Mouse (Mus musculus) lung, adult 18-20 months (tissue): ENCODE data around the gene Shisa5.

ENCODE experiments used
- DNase-seq, 2 experiments: peaks; one replicate each; pipeline ENCODE4 v3.0.0; 2022; ENCODE audit warnings: mixed read lengths in 2 of 2

Gene Shisa5

DNA sequence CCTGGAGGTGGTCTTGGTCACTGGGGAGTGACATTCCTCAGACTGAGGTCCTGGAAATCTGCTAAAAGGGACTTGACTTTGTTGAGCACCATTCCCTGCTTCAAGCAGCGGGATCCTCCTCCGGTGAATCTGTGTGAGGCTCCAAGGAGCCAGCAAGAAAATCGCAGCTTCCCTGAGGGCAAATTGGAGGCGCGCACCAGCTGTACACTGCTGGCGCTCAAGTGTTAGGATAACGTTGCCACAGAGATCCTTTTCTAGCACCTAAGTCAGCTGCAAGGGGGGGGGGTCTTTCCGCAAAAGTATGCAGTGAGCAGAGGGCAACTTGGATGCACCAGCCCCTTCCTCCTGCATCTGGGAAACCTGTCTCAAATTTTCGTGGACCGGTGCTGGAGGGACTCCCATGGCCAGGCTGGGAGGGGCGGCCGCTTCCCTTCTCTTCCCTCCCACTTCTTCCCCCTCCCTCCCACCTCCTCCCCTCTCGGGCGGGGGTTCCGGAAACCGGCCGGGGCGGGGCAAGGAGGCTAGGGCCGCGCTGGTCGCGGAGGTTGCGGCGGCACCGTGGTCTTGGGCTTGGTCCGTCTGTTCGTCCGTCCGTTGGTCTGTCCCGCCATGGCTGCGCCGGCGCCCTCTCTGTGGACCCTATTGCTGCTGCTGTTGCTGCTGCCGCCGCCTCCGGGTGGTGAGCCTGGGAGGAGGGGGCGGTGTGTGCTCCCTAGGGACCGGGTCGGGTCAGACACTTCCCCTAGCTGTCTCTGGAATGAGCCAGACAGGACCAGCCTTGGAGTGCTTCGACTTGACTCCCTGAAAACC is at the start of gene Shisa5:
Shisa5 (plus strand) TSS at position 480 of the 810 bp plus-strand sequence.
- DNase-seq, result peak; percentile 87 to 91

DNA sequence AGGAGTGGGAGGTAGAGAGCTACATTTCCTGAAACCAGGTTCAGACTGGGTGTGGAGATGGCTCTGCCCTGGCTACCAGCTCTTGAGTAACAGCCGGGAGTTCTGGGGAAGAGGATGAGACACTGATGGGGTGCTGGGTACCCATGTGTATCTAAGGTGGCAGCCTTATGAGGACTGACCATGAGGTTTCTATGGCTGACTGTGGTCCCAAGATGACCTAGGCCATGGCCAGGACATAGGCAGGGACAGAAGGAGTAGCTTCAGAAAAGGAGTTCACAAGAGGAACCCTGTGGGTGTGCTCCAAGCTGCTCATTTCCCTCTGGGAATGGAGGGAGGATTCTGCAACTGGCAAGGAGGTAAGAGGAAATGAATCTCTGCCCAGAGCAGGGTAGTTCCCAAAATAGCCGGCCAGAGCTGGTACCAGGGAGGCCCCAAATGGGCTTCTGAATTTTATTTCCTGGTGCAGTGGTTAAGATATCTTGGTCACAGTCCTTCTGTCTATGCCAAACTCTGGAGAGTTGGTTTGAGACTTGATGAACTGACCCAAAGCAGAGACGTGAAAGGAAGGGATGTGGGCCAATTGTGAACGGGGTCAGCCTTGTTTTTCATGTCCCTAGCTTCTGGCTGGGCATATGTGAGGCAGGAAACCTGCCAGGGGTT is 48.4 kb upstream of the Shisa5 start:
- DNase-seq, result peak in 1 of 2 experiments; percentile 19

DNA sequence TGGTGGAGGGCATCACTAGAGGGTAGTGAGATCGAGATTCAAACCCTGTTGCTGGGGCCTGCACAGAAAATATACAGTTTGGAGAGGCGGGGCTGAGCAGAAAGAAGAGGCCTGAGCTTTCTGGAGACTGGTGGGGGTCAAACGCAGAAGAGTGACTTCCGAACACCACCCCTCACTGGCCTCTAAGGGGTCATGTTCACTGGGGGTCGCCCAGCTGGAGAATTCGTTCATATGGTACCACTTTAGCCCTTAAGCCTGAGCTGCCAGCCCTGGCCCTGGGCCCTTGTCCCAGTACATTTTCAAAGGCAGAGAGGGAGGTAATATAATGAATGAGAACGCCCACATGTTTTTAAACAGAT is 47.9 kb upstream of the Shisa5 start:
- DNase-seq, result no peak

DNA sequence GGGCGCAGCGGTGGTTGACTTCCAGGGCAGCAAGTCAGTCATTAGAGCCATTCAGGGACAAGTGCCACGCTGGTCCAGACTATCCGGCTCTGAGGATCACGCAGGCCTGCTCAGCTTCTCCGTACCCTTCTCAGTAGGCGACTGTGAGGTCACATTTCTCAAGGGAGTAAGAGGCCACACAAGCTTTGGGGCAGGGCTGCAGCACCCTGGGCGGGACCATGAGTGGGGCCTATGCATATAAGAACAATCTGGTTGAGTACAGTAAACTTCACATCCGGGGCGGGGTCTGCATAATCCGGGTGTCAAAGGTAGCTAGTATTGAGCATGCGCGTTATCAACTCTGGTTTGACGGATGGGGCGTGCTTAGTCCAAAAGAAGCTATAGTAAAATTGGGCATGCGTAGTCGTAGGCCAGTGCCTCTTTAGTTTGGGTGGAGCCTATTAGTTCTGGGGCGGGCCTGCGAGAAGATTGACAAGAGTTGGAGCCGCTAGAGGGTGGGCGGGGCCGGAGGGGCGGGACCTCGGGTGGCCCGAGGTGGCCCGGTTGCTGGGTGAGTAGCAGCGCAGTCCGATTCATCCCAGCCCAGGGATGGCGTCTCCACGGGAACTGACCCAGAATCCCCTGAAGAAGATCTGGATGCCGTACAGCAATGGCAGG is 46.8 kb upstream of the Shisa5 start, which contains the start of gene Pfkfb4:
Pfkfb4 (plus strand) TSS at position 351 of the 657 bp plus-strand sequence.
- peak; percentile 99 to 100 for DNase-seq

DNA sequence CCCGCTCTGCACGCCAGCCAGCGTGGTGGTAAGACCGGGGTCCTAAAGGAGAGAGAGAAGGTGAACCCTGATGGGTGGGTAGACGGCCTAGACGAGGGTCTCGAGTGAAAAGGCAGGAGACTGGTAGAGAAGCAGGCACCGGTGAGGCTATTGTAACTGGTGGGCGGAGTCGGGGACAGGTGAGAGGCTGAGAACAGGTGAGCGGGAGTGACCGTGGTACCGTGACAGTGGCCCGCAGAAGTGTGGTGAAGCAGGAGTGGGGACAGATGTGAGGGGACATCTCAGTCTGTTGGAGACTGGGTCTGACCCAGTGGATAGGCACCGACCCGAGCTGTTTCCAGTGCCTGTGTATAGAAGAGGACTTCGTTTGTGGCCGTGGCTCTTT is 46.3 kb upstream of the Shisa5 start:
- DNase-seq, result peak in 1 of 2 experiments; percentile 57

DNA sequence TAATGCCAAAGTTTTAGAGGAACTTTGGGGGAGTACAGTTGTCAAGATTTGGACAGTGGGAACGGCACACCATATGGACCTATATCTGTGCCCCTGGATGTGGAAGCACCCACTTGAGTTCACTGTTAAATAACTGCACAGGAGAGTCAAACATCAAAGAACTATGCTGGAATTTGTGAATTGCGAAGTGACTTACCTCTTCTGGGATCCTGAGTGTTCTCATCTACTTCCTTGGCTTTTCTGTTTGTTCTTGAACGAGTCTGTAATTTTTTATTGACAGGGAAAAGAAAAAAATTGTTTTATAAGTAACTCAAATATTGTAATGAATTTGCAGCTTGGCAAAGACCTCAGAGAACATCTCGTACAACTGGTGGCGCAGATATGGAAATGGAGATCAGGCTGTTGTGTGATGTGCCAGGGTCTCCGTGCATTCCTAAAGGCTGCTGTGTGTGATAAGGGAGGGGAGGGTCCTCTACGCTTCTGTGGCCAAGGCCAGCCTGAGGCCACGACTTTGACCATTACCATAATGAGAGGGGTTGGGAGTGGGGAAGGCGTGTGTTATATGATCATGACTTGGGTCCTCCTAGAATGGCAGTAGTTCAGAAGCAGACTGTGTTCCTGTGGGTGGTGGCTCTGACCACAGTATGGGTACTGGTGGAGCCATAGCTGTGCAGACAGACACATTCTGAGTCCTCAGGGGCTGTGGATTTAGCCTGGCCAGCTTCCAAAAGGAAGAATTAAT is 45.6 kb upstream of the Shisa5 start:
- peak in 1 of 2 experiments; percentile 24 for DNase-seq

DNA sequence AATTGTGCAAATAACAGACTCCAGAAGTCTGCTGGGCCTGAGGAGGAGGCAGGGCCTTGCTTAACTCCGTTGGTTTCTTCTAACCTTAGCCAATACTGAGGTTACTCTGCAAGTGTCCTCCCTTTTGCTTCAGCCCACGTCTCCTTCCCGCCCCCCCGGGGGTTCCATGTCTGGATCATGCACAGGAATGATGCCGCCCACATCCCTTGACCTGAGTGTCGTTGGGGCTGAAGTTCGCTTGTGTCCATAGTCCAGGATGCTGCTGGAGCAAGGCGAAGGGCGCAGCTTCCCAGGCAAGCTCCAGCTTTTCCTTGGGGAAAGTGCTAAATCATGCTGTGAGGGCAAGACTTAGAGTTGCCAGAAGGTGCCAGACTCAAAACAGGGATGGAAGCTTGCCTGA is 42.0 kb upstream of the Shisa5 start:
- DNase-seq, result no peak

DNA sequence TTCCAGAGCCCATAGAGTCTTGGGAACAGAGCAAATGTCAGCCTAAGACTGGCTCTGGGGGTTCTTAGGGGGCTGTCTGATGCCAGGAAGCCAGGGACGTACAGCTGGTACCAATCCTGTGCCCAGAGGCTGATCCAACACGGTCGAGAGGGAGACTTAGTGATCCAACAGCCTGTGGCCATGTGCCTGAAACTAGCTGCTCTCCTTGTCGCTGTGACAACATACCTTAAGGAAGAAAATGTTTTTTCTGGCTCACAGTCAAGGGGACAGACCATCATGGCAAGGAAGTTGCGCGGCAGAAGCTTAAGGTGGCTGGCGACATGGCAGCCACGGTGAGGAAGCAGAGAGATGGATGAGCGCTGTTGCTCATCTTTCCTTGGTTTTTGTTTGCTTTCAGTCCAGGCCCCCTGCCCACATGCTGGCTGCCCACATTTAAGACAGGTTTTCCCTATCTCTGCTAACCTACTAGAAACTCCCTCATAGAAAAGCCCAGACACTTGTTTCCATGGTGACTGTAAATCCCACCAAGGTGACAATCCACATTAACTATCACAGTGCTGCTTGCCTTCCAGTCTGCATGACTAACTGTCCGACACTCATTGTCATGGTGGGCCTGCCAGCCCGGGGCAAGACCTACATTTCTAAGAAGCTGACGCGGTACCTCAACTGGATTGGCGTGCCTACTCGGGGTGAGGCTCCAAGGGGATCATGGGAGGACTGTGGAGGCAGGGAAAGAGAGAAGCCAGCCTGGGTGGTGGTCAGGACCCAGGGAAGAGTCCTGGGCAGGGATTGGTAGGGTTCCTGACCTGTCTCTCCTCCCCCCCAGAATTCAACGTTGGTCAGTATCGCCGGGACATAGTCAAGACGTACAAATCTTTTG is 39.8 kb upstream of the Shisa5 start:
- DNase-seq, result peak; percentile 25 to 53

DNA sequence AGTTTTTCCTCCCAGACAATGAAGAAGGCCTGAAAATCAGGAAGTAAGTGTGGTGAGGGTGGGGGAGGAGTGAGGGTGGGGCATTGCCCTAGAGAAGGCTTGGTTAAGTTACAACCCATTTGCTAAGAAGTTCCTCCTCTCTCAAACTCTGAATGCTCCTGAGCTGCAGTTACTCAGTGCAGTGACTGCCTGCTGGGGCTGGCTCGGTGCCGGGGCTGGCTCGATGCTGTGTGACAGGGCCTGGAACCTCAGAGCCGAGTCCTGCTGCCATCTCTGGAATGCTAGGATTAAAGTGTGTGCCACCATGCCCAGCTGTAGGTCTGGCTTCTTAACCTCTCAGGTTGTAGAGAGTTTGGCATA is 39.2 kb upstream of the Shisa5 start:
- no peak for DNase-seq

DNA sequence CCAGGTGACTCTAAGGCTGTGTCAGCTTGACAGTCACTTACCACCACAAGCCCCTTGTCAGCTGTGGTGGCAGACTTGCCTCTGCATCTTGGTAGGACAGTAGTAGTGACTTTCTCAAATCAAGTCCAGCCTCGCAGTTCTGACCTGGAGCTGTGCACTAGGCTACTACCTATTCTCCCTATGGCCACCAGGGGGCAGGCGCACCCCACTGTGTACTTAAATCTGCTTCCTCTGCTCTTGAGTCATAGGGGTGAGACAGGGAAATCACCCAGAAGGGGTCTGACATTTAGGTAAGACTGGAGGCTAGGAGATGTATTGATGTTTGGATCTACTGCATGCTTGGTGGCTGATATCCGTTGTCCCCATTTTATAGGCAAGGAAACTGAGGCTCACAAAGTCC is 37.6 kb upstream of the Shisa5 start:
- peak; percentile 59 to 63 for DNase-seq

DNA sequence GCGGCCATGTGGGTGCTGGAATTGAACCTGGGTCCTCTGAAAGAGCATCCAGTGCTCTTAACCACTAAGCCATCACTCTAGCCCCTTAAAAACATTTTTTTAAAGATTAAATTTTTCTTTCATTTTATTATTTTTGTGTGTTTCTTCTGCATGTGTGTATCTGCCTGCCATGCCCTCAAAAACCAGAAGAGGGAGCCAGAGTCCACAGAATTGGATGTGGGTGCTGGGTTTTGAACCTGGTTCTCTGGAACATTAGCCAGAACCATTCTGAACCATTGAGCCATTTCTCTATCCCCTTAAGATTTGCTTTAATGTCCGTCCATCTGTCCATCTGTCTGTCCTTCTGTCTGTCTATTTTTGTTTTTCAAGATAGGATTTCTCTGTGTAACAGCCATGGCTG is 35.2 kb upstream of the Shisa5 start:
- peak in 1 of 2 experiments; percentile 38 for DNase-seq

DNA sequence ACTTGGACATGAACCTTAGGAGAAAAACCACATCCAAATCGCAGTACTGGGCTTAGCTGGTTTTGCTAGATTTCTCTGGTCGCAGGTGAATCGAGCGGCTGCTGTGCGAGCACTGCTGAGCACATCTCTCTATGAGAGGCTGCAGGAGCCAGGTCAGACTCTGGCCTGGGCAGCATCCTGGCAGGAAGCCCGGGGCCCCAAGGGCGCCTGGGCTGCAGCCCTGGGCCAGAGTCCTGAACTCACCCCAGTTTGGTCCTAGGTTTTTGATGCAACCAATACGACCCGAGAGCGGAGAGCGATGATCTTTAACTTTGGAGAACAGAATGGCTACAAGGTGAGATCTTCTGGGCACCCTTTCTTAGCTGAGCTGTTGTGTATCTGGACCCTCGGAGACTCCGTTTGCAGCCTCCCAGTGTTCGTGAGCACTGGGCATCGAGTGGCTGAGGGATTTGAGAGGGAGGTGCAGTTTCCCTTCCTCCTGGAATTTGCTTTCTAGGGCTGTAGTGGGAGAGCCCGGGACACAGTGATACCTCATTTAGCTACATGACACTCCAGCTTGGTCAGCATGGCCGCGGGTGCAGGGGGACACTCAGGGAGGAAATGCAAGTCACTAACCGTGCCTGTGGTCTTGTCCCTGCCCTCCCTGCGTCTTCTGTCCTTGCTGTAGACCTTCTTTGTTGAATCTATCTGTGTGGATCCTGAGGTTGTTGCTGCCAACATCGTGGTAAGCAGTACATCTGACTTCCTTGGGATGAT is 31.2 kb upstream of the Shisa5 start:
- no peak for DNase-seq

DNA sequence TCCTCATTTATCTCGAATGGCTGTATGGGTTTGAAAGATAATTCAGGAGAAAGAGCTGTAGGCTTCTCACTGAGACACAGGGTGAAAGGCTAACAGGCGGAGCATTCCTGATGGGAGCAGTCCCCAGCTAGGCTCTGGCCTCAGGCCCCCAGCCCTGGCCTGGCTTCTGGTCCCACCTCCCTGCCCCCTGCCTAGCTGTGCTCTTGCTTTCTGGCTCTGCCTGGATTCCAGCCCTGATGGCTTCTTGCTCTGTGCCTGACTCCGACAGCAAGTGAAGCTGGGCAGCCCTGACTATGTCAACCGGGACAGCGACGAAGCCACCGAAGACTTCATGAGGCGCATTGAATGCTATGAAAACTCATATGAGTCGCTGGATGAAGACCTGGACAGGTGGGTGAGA is 30.3 kb upstream of the Shisa5 start:
- no peak for DNase-seq

DNA sequence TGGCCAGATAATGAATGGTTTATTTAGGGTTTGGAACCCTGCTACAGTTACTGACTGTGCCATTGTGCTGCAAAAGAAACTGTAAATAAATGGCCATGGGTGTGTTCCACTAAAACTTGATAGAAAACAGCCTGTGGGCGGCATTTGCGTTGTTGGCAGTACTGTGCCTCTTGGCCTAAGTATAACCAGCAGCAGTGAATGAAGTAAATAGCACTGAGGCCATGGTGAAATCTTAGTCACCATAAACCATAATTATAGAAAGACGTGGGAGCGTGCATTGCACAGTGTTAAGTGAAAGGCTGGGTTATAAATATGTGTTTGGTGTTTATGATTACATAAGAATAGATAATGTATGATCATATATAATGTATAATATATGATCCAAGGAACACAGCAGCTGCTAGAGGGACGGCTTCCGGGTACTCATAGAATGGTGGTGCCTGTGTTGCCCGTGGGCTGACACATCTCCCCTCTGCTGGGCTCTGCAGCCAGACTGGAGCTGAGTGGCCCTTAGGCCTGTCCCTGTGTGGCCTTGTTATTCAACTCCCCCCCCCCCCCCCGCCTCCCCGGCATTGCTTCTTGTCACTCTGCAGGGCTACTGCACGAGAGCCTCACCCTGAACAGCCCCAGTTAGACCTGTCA is 29.2 kb upstream of the Shisa5 start:
- no peak for DNase-seq

DNA sequence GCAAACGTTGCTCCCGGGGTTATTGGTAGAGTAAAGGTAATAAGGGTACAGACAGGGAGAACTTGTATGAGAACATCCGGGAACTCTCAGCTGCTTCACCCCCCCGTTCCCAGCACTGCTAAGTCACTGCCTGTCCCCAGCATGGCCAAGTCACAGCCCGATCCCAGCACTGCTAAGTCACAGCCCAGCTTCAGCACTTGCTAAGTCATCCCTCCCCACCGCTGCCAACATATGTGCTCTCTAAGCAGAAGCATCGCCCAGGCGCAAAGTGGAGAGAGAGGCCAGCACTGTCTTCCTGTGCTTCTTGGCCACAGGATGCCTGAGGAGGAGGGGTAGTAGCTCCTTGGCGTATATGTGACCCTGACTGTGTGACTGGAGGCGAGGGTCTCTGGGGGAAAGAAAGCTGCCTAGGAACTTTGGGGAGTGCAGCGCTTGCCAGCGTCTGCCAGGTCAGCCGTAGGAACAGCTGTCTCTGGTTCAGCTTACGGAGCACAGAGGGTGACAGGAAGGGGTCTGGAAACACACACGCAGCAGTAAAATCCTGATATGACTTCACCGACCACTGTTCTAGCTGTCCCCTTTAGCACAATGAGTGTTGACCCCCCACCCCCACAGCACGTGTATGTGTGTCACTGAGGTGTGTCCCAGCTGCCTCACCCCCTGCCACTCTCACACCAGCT is 28.6 kb upstream of the Shisa5 start:
- DNase-seq, result no peak

DNA sequence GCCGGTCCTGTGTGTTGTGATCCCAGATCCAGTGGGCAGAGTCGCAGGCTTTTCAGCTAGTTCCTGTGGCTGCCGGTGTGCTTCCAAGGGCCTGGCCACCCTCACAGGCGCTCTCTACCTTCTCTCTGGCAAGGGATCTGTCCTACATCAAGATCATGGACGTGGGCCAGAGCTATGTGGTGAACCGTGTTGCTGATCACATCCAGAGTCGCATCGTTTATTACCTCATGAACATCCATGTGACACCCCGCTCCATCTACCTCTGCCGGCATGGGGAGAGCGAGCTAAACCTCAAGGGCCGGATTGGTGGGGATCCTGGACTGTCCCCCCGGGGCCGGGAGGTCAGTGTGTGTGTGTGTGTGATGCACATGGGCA is 28.1 kb upstream of the Shisa5 start:
- no peak for DNase-seq

DNA sequence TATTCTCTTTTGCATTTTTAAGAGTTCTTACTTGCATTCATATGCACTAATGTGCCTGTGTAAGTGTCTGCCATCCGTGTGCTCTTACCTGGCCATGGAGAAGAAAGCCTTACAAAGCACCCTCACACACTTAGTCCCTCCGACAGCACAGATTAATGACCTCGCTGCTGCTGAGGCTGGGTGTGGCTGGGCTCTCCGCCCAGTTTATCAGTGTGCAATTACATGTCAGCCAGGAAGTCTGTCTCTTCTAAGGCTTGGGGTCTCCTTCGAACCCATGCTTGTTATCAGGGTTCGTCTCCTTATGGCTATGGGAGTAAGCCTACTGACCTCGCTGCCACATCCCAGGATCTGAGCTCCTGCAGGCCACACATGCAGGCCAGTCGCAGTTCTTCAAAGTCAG is 23.0 kb upstream of the Shisa5 start:
- DNase-seq, result no peak

DNA sequence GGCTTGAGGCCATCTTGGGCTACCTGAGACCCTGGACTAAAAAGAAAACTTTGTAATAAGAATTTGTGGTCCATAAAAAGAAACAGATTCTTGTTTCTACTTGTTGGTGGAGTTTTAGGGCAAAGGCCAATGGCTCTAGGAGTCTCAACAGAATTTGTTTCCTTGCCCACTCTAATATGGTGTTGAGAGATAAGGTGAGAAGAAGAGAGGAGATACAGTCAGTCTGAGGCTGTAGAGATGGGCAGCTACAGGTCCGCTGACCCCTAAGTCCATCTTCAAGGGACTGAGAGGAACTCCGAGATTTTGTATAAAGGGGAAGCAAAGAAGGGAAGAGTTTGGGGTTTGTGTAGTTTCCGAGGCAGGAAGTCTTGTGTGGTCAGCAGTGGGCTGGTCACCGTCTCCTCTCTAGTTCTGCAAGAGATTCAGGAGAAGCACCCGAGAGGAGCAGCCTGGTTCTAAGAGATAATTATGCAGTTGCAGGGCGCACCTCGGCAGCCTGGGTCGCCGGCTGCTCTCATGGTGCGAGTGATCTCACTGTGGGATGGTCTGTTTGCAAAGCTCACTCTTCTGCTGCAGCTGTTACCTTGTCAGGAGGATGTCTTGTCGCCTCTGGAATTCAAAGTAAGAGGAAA is 21.3 kb upstream of the Shisa5 start:
- no peak for DNase-seq

DNA sequence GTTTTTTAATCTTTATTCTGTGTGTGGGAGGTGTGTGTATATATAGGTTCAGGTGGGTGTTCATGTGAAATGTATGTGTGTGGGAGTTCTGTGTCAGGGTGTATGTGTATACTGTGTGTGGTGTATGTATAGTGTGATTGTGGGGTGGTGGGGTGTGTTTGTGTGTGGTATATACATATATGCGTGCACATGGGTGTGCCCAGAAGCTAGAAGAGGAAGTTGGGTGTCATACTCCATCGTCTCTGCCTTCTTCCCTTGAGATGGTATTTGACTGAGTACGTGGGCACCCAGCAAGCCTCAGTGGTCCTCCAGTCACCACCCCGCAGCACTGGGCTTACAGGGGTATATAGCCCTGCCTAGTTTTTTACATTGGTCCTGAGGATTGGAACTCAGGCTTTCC is 16.9 kb upstream of the Shisa5 start:
- DNase-seq, result no peak
